Mouse (Mus musculus) neural tube, embryonic 11.5 days (tissue): ENCODE results near the gene Srsf7. TPM values are rescaled to one million over a fixed set of nuclear protein-coding genes. Genes with fewer than 3 reads are reported as not detected.
"Not testable (repeated sequence)": the region's sequence is repeated elsewhere in the genome, so short reads cannot be mapped to it uniquely, and the experiment has no call there.

Source experiments
- ATAC-seq: fragments of 200-750 bp; cut with Nextera tagmentation; 2 replicates; pipeline ENCODE4 v1.8.0; 2017; ENCODE audit warnings: moderate number of reproducible peaks, mild to moderate bottlenecking, moderate TSS enrichment, moderate library complexity; ENCODE audit not compliant: insufficient read depth, low FRiP score, low TSS enrichment
- DNase-seq: peaks from one replicate; pipeline ENCODE4 v3.0.0-alpha.2; 2015; ENCODE audit warnings: low spot score
- H3K27ac ChIP-seq: fragments of 300-500 bp; sonication (generic); 2 replicates; pipeline ENCODE4 v1.5.1; 2014; ENCODE audit warnings: low read depth, mild to moderate bottlenecking, low read length
- H3K27me3 ChIP-seq: fragments of 300-500 bp; sonication (generic); 2 replicates; pipeline ENCODE4 v1.6.1; 2014; ENCODE audit warnings: mild to moderate bottlenecking, low read length, mixed read lengths; ENCODE audit not compliant: control insufficient read depth, insufficient read depth
- H3K36me3 ChIP-seq: fragments of 300-500 bp; sonication (generic); 2 replicates; pipeline ENCODE4 v1.6.1; 2014; ENCODE audit warnings: mild to moderate bottlenecking, low read length, moderate library complexity, mixed read lengths; ENCODE audit not compliant: control insufficient read depth, insufficient read depth
- H3K4me1 ChIP-seq: fragments of 300-500 bp; sonication (generic); 2 replicates; pipeline ENCODE4 v1.6.1; 2014; ENCODE audit warnings: low read length, mixed read lengths; ENCODE audit not compliant: control insufficient read depth, insufficient read depth
- H3K4me2 ChIP-seq: fragments of 300-500 bp; sonication (generic); 2 replicates; pipeline ENCODE4 v1.6.1; 2014; ENCODE audit warnings: low read depth, mild to moderate bottlenecking, moderate library complexity
- H3K4me3 ChIP-seq: fragments of 300-500 bp; sonication (generic); 2 replicates; pipeline ENCODE4 v1.5.1; 2014; ENCODE audit warnings: low read depth, low read length
- H3K9ac ChIP-seq: fragments of 300-500 bp; sonication (generic); 2 replicates; pipeline ENCODE4 v1.6.1; 2014; ENCODE audit warnings: mild to moderate bottlenecking, low read length
- H3K9me3 ChIP-seq: fragments of 300-500 bp; sonication (generic); 2 replicates; pipeline ENCODE4 v1.6.1; 2016; ENCODE audit warnings: low read length; ENCODE audit not compliant: control insufficient read depth
- WGBS: fragments of 180-500 bp; shearing (Covaris S2); extraction: QIAGEN DNeasy Blood & Tissue Kit; methylation state at CpG from one replicate; pipeline ENCODE4 v1.1.7; 2014; 5-methylcytosine and 5-hydroxymethylcytosine counted together
- polyA plus RNA-seq: library from polyadenylated mRNA; unstranded; fragments of >200 nt; fragmentation: Nextera tagmentation; extraction: Ambion mirVana; gene quantifications from 2 replicates; pipeline ENCODE4 v1.2.1, GENCODE M21; 2014

The Srsf7 gene
- polyA plus RNA-seq, 1 experiment from 2014 or later = 761 TPM

GRCm38 (mm10) chr17:80235477-80235876, 28.4 kb upstream of the Srsf7 start:
- ATAC-seq (no peak), DNase-seq (no peak)
- WGBS = 88% methylated on average over 3 of the region's 3 CpGs
- Histone ChIP-seq H3K4me2 (no peak overlapping the region), H3K9me3 (no peaks in the 10 kb centered on the region), H3K9ac (no peak overlapping the region), H3K36me3 (peaks cover 5% of the 10 kb centered on the region; the same call in 1 of the 2 replicates), H3K4me1 (no peaks in the 10 kb centered on the region), H3K4me3 (no peak overlapping the region), H3K27ac (no peak overlapping the region), H3K27me3 (no peaks in the 10 kb centered on the region)

- H3K27ac ChIP-seq = no peak overlapping the region
- 0 out of 2 replicates have a peak, but pooled peaks cover under 1% of the 10 kb centered on the region for H3K36me3 ChIP-seq
- H3K9me3 ChIP-seq = no peaks in the 10 kb centered on the region
- ATAC-seq (no peak), DNase-seq (no peak)
- H3K9ac ChIP-seq = no peak overlapping the region
- WGBS = 93% methylated on average over 7 of the region's 7 CpGs
- H3K4me3 ChIP-seq = no peak overlapping the region
- no peaks in the 10 kb centered on the region for H3K27me3 ChIP-seq
- H3K4me2 ChIP-seq = no peak overlapping the region
- no peaks in the 10 kb centered on the region for H3K4me1 ChIP-seq
Measured at GRCm38 (mm10) chr17:80234376-80234775, 27.3 kb upstream of the Srsf7 start.

DNA sequence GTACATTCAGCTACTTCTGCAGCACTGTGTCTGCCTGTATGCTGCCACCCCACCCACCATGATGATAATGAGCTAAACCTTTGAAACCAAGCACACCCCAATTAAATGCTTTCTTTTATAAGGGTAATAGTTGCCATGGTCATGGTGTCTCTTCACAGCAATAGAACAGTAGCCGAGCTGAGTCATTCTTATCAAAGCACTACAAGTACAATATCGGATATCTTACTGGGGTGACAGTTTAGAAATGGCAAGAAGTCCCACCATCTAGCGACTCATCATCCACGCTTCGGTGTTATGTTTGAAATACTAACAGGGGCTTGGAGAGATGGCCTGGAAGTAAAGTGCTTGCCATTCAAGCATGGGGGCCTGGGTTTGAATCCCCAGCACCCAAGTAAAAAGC, 26.7 kb upstream of the Srsf7 start:
- Histone ChIP-seq H3K27me3 (no peaks in the 10 kb centered on the region), H3K9ac (no peak overlapping the region)

DNA sequence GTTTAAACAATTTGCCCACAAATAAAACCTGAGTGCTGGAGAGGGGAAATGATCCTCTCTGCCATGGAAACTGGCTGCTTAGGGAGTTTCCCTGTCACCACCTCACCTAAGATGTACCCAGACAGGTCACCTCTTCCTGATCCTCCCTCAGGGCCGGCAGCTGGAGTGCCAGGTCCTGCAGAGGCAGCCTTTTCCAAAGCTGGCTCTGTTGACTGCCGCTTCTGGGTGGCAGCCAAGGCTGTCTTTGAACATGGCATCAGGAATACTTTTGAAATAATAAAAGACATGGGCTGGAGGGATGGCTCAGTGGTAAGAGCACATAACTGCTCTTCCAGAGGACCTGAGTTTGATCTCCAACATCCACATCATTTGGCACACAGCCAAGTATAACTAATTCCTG, 22.3 kb upstream of the Srsf7 start:
- Histone ChIP-seq H3K4me3 (no peak overlapping the region), H3K4me1 (no peaks in the 10 kb centered on the region), H3K4me2 (no peak overlapping the region), H3K27me3 (no peaks in the 10 kb centered on the region), H3K9ac (no peak overlapping the region), H3K36me3 (no peaks in the 10 kb centered on the region), H3K9me3 (no peaks in the 10 kb centered on the region), H3K27ac (no peak overlapping the region)
- no peak for DNase-seq
- WGBS = 88% methylated on average over 2 of the region's 2 CpGs
- no peak for ATAC-seq

More for the DNA sequence above, 26.7 kb upstream of the Srsf7 start:
- no peak overlapping the region for H3K4me3 ChIP-seq
- no peak overlapping the region for H3K4me2 ChIP-seq
- H3K9me3 ChIP-seq = no peaks in the 10 kb centered on the region
- ATAC-seq = no peak
- H3K36me3 ChIP-seq = no peaks in the 10 kb centered on the region
- no peaks in the 10 kb centered on the region for H3K4me1 ChIP-seq
- H3K27ac ChIP-seq = no peak overlapping the region
- WGBS = 95% methylated on average over 5 of the region's 5 CpGs
- DNase-seq = no peak

GRCm38 (mm10) chr17:80225142-80225541, 18.0 kb upstream of the Srsf7 start:
- WGBS = 63% methylated on average over 5 of the region's 5 CpGs
- H3K27ac ChIP-seq, H3K9me3 ChIP-seq, H3K36me3 ChIP-seq, ATAC-seq, H3K27me3 ChIP-seq, DNase-seq, H3K4me1 ChIP-seq: not testable (repeated sequence)
- H3K4me3 ChIP-seq = peak overlapping the region; percentile 58
- peak overlapping the region; percentile 70 for H3K9ac ChIP-seq
- H3K4me2 ChIP-seq = peak overlapping the region; percentile 72

DNA sequence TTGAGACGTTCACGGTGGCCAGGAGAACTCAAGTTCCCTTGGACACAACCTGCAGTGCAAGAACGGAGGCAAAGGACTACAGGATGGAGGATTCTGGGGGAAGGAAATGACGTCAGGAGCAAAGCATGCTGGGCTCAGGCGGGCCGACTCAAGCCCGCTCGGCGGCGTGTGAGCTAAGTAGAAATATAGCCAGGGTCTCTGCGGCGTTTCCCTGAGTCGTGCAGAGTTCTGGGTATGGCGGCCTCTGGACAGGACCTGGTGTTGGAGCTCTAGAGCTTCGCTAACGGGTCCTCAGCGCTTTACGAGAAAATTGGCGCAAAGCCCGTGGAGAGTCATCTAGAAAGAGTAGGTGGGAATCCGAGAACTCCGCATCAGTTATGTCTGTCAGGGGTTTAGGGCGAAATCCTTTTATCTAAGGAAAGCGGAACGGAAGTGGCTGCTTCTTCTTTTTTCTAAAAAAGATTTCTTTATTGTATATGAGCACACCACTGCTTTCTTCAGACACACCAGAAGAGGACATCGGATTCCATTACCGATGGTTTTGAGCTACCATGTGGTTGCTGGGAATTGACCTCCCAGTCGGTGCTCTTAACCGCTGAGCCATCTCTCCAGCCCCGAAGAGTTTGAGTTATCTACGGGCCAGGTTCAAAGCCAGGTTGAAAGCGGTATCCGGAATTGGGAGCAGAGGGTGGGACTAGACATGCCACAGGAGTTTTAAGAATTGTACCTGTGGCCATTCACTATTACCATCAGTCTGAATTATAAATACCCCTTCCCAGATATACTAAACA, 17.4 kb upstream of the Srsf7 start, which contains the start of gene Gemin6:
Gemin6 (plus strand) TSS at position 116 of the 791 bp plus-strand sequence.
- H3K9me3 ChIP-seq = no peaks in the 10 kb centered on the region
- H3K9ac ChIP-seq = peak within 1 kb of the TSS; percentile 70
- H3K36me3 ChIP-seq = no peaks in the 10 kb centered on the region
- peak within 1 kb of the TSS; percentile 58 for H3K4me3 ChIP-seq
- peak within 1 kb of the TSS; percentile 67; the same call in 1 of the 2 replicates for H3K27ac ChIP-seq
- no peaks in the 10 kb centered on the region for H3K4me1 ChIP-seq
- DNase-seq = peak; percentile 87
- H3K4me2 ChIP-seq = peak within 1 kb of the TSS; percentile 72
- ATAC-seq = peak; percentile 95
- under 1% methylated on average over 33 of the region's 33 CpGs for WGBS
- no peaks in the 10 kb centered on the region for H3K27me3 ChIP-seq

- whole genome bisulfite sequencing = 14% methylated on average over 9 of the region's 9 CpGs
- DNase-seq = no peak
- Histone ChIP-seq H3K9ac (peak overlapping the region; percentile 70), H3K27ac (no peak overlapping the region), H3K9me3 (no peaks in the 10 kb centered on the region), H3K4me2 (peak overlapping the region; percentile 72), H3K36me3 (no peaks in the 10 kb centered on the region), H3K4me1 (no peaks in the 10 kb centered on the region), H3K27me3 (no peaks in the 10 kb centered on the region), H3K4me3 (peak overlapping the region; percentile 58)
- peak; percentile 56; the same call in 1 of the 2 replicates for ATAC-seq
Measured at GRCm38 (mm10) chr17:80223829-80224228, 16.7 kb upstream of the Srsf7 start.

DNA sequence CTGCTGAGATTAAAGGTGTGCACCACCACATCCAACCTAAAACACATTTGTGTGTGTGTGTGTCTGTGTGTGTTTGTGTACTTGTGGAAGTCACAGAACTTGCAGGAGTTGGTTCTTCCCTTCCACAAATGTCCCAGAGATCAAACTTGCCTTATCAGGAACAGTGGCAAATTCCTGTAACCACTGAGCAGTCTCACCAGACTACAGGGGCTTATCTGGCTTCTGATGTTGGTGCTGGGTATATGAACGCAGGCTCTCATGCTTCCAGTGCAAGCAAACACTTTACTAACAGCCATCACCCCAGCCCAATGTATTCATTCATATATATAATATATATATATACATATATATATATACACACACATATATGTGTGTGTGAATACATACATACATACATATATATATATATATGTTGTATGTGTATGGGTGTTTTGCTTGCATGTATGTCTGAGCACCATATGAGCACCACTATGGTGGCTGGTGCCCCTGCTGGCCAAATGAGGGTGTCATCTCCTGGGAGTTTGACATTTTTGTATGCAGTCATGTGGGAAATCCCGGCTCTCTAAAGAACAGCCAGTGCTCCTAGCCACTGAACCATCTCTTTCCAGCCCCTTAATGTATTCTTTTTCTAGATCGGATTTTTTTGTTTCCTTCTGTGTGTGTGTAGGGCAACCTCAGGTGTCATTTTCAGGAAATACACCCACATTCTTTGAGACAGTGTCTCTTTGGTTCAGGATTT, 15.0 kb upstream of the Srsf7 start:
- Histone ChIP-seq H3K9ac (no peak overlapping the region), H3K4me1 (no peaks in the 10 kb centered on the region), H3K4me3 (no peak overlapping the region), H3K36me3 (no peaks in the 10 kb centered on the region), H3K4me2 (no peak overlapping the region), H3K27me3 (no peaks in the 10 kb centered on the region), H3K27ac (no peak overlapping the region), H3K9me3 (no peaks in the 10 kb centered on the region)
- WGBS = 71% methylated on average over 3 of the region's 3 CpGs
- no peak for DNase-seq
- no peak for ATAC-seq
